Mouse (Mus musculus): ENCODE results near the gene Nek3. TPM values are rescaled to one million over a fixed set of nuclear protein-coding genes. Genes with fewer than 3 reads are reported as not detected.
A peak's percentile ranks its signal among the peaks of the same experiment; 100 is the strongest.

Nek3 gene
- 5.1 and 5.6 TPM in 2 replicates for polyA plus RNA-seq (2015; fragmentation: Nextera tagmentation; extraction: Ambion mirVana)

DNA sequence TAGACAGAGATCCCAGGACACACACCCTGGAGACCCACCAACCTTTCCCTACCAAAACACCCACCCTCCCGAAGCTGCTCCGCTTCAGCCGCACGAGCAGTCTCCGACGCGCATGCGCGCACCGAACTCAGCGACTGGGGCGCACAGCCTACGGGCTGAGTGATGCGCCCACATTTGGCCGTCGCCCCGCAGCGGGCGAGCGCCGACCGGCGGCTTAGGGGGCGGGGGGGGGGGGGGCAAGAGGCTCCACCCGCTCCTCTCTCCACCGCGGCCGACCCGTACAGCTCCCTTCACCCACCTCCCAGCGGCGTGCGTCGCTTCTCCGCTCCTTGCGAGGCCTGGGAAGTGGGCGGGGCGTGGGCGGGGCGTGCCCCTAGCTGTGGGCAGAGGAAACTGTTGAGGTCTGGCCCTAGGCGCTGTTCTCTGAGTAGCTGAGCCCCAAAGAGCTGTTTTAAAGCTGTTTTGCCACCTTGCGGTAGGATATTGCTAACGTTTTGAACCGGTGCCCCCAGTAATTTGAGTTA is at the start of gene Nek3:
Gene Nek3 (minus strand): TSS at position 356 of the 524 bp plus-strand sequence.
- Histone ChIP-seq H3K4me2 (ENCODE audit: low read depth, low read length) (peak within 1 kb of the TSS; percentile 59), H3K36me3 (ENCODE audit: control insufficient read depth, insufficient read depth, low read length) (peaks cover 16% of the 10 kb centered on the region), H3K4me3 (ENCODE audit: low read length) (peak within 1 kb of the TSS; percentile 65), H3K4me1 (replicated peaks; ENCODE audit: control insufficient read depth, insufficient read depth, low read length) (peaks cover 6% of the 10 kb centered on the region; the same call in 1 of the 2 replicates), H3K27ac (ENCODE audit: low read length) (0 out of 2 replicates have a peak within 1 kb of the TSS, but pooled peaks have one; percentile 30), H3K9me3 (ENCODE audit: control insufficient read depth, low read length) (no peaks in the 10 kb centered on the region), H3K27me3 (ENCODE audit: control insufficient read depth, insufficient read depth, low read depth, low read length) (no peaks in the 10 kb centered on the region), H3K9ac (ENCODE audit: low read length) (peak within 1 kb of the TSS; percentile 70)
- peak; percentile 99 for ATAC-seq (ENCODE audit: low read depth)
- WGBS: 0% methylated on average over 25 of the region's 43 CpGs

DNA sequence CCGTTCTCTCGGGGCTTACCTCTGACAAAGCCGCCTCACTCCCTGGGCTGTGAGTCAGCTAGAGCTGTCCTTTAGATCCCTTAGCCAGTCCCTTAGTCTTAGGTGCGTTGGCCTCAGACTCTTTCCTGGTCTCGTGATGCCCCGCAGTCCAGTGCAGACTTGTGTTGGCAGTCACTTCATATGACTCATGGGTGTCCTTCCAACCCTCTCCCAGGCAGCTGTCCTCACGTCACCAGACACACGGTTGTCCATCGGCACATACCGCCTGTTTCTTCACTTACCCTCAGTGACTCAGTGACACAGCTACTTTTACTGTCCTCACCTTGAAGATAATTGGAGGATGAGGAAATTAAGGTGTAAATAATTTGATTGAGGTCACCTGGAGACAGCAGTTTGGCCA is 48.6 kb upstream of the Nek3 start:
- no peak for ATAC-seq (ENCODE audit: low read depth)
- no peak overlapping the region for H3K4me2 ChIP-seq (ENCODE audit: low read depth, low read length)
- H3K4me3 ChIP-seq (ENCODE audit: low read length): no peak overlapping the region
- 89% methylated on average over 10 of the region's 10 CpGs for WGBS
- H3K27me3 ChIP-seq (ENCODE audit: control insufficient read depth, insufficient read depth, low read depth, low read length): no peaks in the 10 kb centered on the region
- peaks cover 35% of the 10 kb centered on the region for H3K36me3 ChIP-seq (ENCODE audit: control insufficient read depth, insufficient read depth, low read length)
- H3K27ac ChIP-seq (ENCODE audit: low read length): no peak overlapping the region
- H3K4me1 ChIP-seq (replicated peaks; ENCODE audit: control insufficient read depth, insufficient read depth, low read length): no peaks in the 10 kb centered on the region
- H3K9me3 ChIP-seq (ENCODE audit: control insufficient read depth, low read length): no peaks in the 10 kb centered on the region
- no peak overlapping the region for H3K9ac ChIP-seq (ENCODE audit: low read length)

DNA sequence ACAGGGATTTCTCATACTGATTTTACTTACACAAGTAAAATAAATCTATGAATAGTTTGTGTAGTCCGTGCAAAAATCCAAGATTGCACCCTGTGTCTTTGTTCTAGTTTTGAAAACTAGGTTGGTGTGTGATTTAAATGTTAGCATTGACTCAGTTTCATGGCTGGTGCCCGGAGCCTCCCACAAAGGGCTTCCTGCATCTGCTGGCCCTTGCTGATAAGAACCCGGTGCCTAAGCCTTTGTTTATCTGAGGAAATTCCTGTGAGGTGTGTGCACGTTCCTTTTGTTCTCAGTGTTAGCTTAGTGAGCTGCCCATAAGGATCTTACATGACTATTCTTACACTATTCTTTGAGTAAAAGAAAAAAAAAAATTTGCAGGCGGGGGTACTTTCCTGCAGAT is 42.8 kb upstream of the Nek3 start:
- ATAC-seq (ENCODE audit: low read depth): peak; percentile 87

DNA sequence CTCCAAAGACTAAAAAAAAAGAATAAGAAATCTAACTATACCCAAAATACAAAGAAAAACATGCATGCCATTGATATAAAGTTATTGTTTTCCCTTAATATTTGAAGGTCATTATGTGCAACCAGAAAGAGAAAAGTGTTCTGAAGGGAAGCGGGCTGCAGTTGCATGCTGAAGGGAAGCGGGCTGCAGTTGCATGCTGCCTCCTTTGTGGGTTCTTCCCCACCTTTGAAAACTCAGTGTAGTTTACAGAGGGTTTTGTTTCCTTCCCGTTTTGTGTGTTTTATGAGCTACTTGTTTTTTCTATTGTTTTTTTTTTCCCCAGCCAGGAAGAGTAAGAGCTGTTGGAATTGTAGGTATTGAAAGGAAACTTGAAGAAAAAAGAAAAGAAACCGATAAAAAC is 41.3 kb upstream of the Nek3 start:
- peaks cover 17% of the 10 kb centered on the region for H3K36me3 ChIP-seq (ENCODE audit: control insufficient read depth, insufficient read depth, low read length)
- ATAC-seq (ENCODE audit: low read depth): no peak
- no peaks in the 10 kb centered on the region for H3K9me3 ChIP-seq (ENCODE audit: control insufficient read depth, low read length)
- H3K27me3 ChIP-seq (ENCODE audit: control insufficient read depth, insufficient read depth, low read depth, low read length): no peaks in the 10 kb centered on the region
- 67% methylated on average over 4 of the region's 4 CpGs for WGBS
- H3K27ac ChIP-seq (ENCODE audit: low read length): peak overlapping the region; percentile 63; the same call in 1 of the 2 replicates
- no peak overlapping the region for H3K9ac ChIP-seq (ENCODE audit: low read length)
- peaks cover 5% of the 10 kb centered on the region; the same call in 1 of the 2 replicates for H3K4me1 ChIP-seq (replicated peaks; ENCODE audit: control insufficient read depth, insufficient read depth, low read length)
- no peak overlapping the region for H3K4me2 ChIP-seq (ENCODE audit: low read depth, low read length)
- no peak overlapping the region for H3K4me3 ChIP-seq (ENCODE audit: low read length)

More for the DNA sequence above, 42.8 kb upstream of the Nek3 start:
- Histone ChIP-seq H3K9ac (ENCODE audit: low read length) (no peak overlapping the region), H3K27me3 (ENCODE audit: control insufficient read depth, insufficient read depth, low read depth, low read length) (no peaks in the 10 kb centered on the region), H3K4me2 (ENCODE audit: low read depth, low read length) (no peak overlapping the region), H3K36me3 (ENCODE audit: control insufficient read depth, insufficient read depth, low read length) (peaks cover 21% of the 10 kb centered on the region), H3K9me3 (ENCODE audit: control insufficient read depth, low read length) (no peaks in the 10 kb centered on the region), H3K4me3 (ENCODE audit: low read length) (no peak overlapping the region), H3K27ac (ENCODE audit: low read length) (peak overlapping the region; percentile 70), H3K4me1 (replicated peaks; ENCODE audit: control insufficient read depth, insufficient read depth, low read length) (peaks cover 5% of the 10 kb centered on the region; the same call in 1 of the 2 replicates)
- WGBS: 11% methylated on average over 5 of the region's 5 CpGs

DNA sequence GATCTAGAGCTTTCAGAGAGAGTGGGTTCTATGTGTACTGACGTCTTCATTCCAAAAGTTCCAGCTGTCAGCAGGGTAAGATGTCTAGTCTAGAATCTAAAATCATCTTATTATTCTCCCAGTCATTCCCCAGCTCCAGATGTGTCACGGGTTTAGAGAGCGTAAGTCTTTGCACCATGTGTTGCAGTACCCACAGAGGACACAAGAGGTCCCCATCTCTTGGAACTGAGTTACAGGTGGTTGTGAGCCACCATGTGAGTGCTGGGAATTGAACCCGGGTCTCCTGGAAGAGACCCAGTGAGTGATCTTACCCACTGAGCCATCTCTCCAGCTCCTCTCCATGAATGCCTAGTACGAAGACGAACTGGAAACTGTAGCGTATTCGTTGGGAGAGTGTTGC is 33.2 kb upstream of the Nek3 start:
- H3K4me2 ChIP-seq (ENCODE audit: low read depth, low read length): no peak overlapping the region
- no peak for ATAC-seq (ENCODE audit: low read depth)
- H3K27me3 ChIP-seq (ENCODE audit: control insufficient read depth, insufficient read depth, low read depth, low read length): no peaks in the 10 kb centered on the region
- 98% methylated on average over 8 of the region's 8 CpGs for WGBS
- H3K36me3 ChIP-seq (ENCODE audit: control insufficient read depth, insufficient read depth, low read length): peaks cover 20% of the 10 kb centered on the region
- H3K4me1 ChIP-seq (replicated peaks; ENCODE audit: control insufficient read depth, insufficient read depth, low read length): peaks cover 6% of the 10 kb centered on the region
- no peaks in the 10 kb centered on the region for H3K9me3 ChIP-seq (ENCODE audit: control insufficient read depth, low read length)
- no peak overlapping the region for H3K27ac ChIP-seq (ENCODE audit: low read length)
- H3K9ac ChIP-seq (ENCODE audit: low read length): no peak overlapping the region
- H3K4me3 ChIP-seq (ENCODE audit: low read length): no peak overlapping the region

DNA sequence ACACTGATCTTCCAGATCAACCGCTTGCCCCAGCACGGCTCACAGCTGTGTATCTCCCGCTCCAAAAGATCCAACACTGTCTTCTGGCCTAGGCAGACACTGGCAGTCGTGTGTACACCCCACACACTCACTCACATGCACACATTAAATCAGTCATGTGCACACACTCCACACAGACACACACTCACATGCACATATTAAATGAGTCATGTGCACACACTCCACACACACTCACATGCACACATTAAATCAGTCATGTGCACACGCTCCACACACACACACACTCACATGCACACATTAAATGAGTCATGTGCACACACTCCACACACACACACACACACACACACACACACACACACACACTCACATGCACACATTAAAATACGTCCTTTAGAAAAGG is 31.7 kb upstream of the Nek3 start:
- Histone ChIP-seq H3K27me3 (ENCODE audit: control insufficient read depth, insufficient read depth, low read depth, low read length) (no peaks in the 10 kb centered on the region), H3K4me2 (ENCODE audit: low read depth, low read length) (no peak overlapping the region), H3K4me3 (ENCODE audit: low read length) (no peak overlapping the region), H3K36me3 (ENCODE audit: control insufficient read depth, insufficient read depth, low read length) (peaks cover 18% of the 10 kb centered on the region), H3K9me3 (ENCODE audit: control insufficient read depth, low read length) (no peaks in the 10 kb centered on the region), H3K9ac (ENCODE audit: low read length) (no peak overlapping the region), H3K4me1 (replicated peaks; ENCODE audit: control insufficient read depth, insufficient read depth, low read length) (peaks cover 9% of the 10 kb centered on the region), H3K27ac (ENCODE audit: low read length) (no peak overlapping the region)
- 83% methylated on average over 6 of the region's 6 CpGs for WGBS
- ATAC-seq (ENCODE audit: low read depth): no peak

DNA sequence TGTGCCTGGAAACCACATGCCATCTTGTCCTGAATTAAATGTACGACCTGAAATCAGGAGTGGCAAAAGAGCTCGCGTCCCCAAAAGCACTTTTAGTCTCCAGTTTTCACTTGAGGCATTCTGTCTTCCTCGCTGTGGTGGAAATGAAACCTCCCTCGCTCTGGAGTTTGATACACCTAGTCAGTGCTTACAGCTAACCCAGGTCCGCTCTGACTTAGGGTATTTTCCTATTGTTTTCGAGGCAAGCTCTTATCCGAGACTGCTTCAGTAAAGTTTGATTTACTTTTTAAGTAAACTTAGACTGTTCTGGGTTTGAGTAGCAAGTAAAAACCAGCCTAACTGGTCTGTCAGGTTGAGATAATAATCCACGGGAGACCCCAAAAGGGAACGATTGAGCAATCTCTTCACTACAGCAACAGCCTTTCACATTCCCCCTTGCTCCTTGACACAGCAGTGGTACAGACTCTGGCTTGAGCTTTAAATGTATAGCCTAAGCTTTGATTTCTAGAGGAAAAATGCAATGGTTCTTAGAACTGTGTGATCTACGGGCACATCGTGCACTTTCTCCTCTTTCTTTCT is 27.3 kb upstream of the Nek3 start:
- ATAC-seq (ENCODE audit: low read depth): peak; percentile 62
- H3K27me3 ChIP-seq (ENCODE audit: control insufficient read depth, insufficient read depth, low read depth, low read length): no peaks in the 10 kb centered on the region

DNA sequence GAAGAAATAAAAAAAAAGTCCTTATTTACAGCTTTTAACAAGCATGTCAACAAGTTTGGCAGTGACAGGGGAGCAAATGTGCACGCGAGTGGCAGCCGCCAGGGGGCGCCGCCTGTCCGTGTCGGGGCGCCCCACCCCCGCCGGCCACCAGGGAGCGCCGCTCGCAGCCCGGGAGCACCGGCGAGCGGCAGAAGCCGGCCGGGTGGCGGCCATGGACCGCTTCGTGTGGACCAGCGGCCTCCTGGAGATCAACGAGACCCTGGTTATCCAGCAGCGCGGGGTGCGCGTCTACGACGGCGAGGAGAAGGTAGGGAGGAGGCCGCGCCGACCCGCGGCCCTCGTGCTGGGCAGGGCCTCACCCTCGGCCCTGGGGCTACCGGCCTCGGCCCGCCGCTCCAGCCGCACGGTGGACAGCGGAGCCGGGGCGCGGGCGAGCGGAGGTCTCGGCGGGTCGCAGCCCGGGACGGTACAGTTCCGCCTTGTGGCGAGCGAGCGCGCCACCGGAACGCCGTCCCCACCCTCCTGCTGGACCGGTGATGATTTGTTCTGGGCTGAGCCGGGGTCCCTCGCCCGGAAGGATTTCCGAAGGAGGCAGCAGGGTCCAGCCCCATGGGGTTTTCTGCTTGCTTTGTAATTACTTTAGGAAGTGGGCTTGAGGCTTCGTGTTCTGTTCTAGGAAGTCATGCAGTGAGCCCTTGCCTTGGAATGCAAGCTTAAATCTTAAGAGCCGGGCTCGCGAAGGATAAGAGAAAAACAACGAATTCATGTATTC is 26.6 kb upstream of the Nek3 start, which contains the start of gene Vps36:
Gene Vps36 (plus strand): TSS at position 150 of the 772 bp plus-strand sequence.
- Histone ChIP-seq H3K9ac (ENCODE audit: low read length) (peak within 1 kb of the TSS; percentile 97), H3K4me2 (ENCODE audit: low read depth, low read length) (peak within 1 kb of the TSS; percentile 65), H3K36me3 (ENCODE audit: control insufficient read depth, insufficient read depth, low read length) (peaks cover 4% of the 10 kb centered on the region; the same call in 1 of the 2 replicates), H3K4me1 (replicated peaks; ENCODE audit: control insufficient read depth, insufficient read depth, low read length) (peaks cover 9% of the 10 kb centered on the region), H3K27me3 (ENCODE audit: control insufficient read depth, insufficient read depth, low read depth, low read length) (no peaks in the 10 kb centered on the region), H3K4me3 (ENCODE audit: low read length) (peak within 1 kb of the TSS; percentile 86), H3K9me3 (ENCODE audit: control insufficient read depth, low read length) (no peaks in the 10 kb centered on the region), H3K27ac (ENCODE audit: low read length) (peak within 1 kb of the TSS; percentile 99)
- under 1% methylated on average over 60 of the region's 73 CpGs for WGBS
- ATAC-seq (ENCODE audit: low read depth): peak; percentile 92

More for the DNA sequence above, 27.3 kb upstream of the Nek3 start:
- H3K9ac ChIP-seq (ENCODE audit: low read length): peak overlapping the region; percentile 97
- H3K27ac ChIP-seq (ENCODE audit: low read length): peak overlapping the region; percentile 99
- H3K4me1 ChIP-seq (replicated peaks; ENCODE audit: control insufficient read depth, insufficient read depth, low read length): peaks cover 9% of the 10 kb centered on the region
- H3K4me2 ChIP-seq (ENCODE audit: low read depth, low read length): peak overlapping the region; percentile 65
- H3K4me3 ChIP-seq (ENCODE audit: low read length): peak overlapping the region; percentile 86
- no peaks in the 10 kb centered on the region for H3K9me3 ChIP-seq (ENCODE audit: control insufficient read depth, low read length)
- peaks cover 4% of the 10 kb centered on the region; the same call in 1 of the 2 replicates for H3K36me3 ChIP-seq (ENCODE audit: control insufficient read depth, insufficient read depth, low read length)
- WGBS: 5% methylated on average over 12 of the region's 12 CpGs
